Mouse (Mus musculus) liver, adult 2 months (tissue): ENCODE measurements at regions not wholly inside any gene's neighbourhood (a gene's known extent, or its start where the extent isn't known, plus 50 kb on each side); places are given as distances from the start of the nearest gene placed in this dataset.

ENCODE experiments used
- CTCF ChIP-seq: fragments of 200-500 bp; IDR thresholded peaks from 2 replicates; pipeline ENCODE4 v1.5.1; 2011; ENCODE audit warnings: low read depth, low read length, control low read depth
- POLR2A ChIP-seq: fragments of 200-500 bp; IDR thresholded peaks from 2 replicates; pipeline ENCODE4 v1.6.1; 2011; ENCODE audit warnings: low read length, control low read depth; ENCODE audit not compliant: insufficient read depth; ENCODE audit errors: extremely low read depth

DNA sequence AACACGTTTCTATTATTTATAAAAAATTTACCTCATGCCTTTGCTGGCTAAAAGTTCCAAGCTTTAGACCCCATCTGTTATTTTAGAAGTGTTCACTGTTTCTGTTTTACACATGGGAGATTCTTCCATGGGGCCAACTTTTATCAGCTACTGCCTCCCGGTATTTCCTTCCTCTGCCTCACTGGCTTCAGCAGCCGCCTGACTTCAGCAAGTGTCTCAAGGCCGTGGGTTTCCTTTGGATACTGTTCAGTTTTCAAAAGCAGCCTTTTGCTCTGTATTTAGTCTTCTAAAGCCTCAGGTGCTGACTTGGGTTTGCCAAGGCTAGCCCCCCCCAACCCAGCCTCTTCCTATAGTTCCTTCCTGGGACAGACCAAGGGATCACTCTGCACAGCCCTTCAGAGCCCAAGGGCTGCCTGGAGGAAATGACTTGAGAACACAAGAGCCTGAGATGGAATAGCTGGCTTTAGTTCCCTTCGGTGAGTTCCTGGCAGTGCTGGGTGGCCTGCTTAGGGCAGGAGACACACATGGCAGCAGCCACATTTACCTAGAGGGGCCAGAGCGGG, 75.1 kb upstream of the Itga6 start:
- no peak for TF ChIP-seq CTCF
- no peak for TF ChIP-seq POLR2A
